ENCODE assay signal across 15 mouse cellular contexts in genomic region chr3:97847626-97848025, GRCm38 (mm10).
"Had no signal": no experiment of that assay in that cellular context is flagged by ENCODE, and none has a peak within 500 bp of the region (broad histone marks: within the 10 kb centered on the region; RNA-seq: fewer than 3 reads in every experiment).

No protein-coding gene starts in this region.

- H3K9me3 ChIP-seq: limb, embryonic 12.5 days; lung, embryonic 15.5 days; megakaryocyte, embryonic 14.5 days; midbrain, embryonic 13.5 days had no signal

- H3K4me1 ChIP-seq: limb, embryonic 12.5 days; midbrain, embryonic 13.5 days had no signal

- H3K4me2 ChIP-seq: limb, embryonic 12.5 days; liver, embryonic 11.5 days; lung, embryonic 15.5 days; midbrain, embryonic 13.5 days had no signal

- ATAC-seq: inflammation-experienced regulatory T-cells, adult 6 months; intestine, postnatal 0 days; midbrain, embryonic 13.5 days had no signal

- H3K4me3 ChIP-seq: limb, embryonic 12.5 days; lung, embryonic 15.5 days; megakaryocyte, embryonic 14.5 days; midbrain, embryonic 13.5 days had no signal

- H3K27me3 ChIP-seq: limb, embryonic 12.5 days; lung, embryonic 15.5 days; midbrain, embryonic 13.5 days had no signal

- H3K27ac ChIP-seq: kidney, postnatal 0 days; limb, embryonic 12.5 days; lung, embryonic 15.5 days; macrophage; midbrain, embryonic 13.5 days had no signal

- H3K36me3 ChIP-seq: limb, embryonic 12.5 days; lung, embryonic 15.5 days; midbrain, embryonic 13.5 days had no signal

- DNase-seq: kidney, adult 9 months; kidney, postnatal 4 days; lung, postnatal 14 days; spleen, adult 18-20 months; thymus, adult 18-20 months; thymus, postnatal 14 days had no signal

- H3K9ac ChIP-seq: limb, embryonic 12.5 days; lung, embryonic 15.5 days; midbrain, embryonic 13.5 days had no signal
